Mouse (Mus musculus): ENCODE results near the gene Abcc12. TPM values are rescaled to one million over a fixed set of nuclear protein-coding genes. Genes with fewer than 3 reads are reported as not detected.

Abcc12 gene
- total and polyA plus RNA-seq, 3 experiments, result not detected

- Histone ChIP-seq H3K27me3 (ENCODE audit: control insufficient read depth in 1 of 2, insufficient read depth in 2 of 2, low read length in 2 of 2) (no peaks in the 10 kb centered on the region), H3K27ac (ENCODE audit: control insufficient read depth, low read depth, low read length) (peak within 1 kb of the TSS; percentile 88), H3K79me2 (ENCODE audit: control insufficient read depth, insufficient read depth, low read length, poor library complexity) (peaks cover 20% of the 10 kb centered on the region), H3K4me3 (ENCODE audit: control insufficient read depth in 1 of 2, insufficient read depth in 1 of 2, low read depth in 2 of 2, low read length in 2 of 2) (peak within 1 kb of the TSS; percentile 89 to 98), H3K9ac (ENCODE audit: control insufficient read depth, low read depth, low read length, poor library complexity, severe bottlenecking) (peak within 1 kb of the TSS; percentile 84), H3K36me3 (ENCODE audit: control insufficient read depth in 1 of 2, insufficient read depth in 2 of 2, low read length in 2 of 2) (peaks cover 0 to 16% of the 10 kb centered on the region in 2 experiments; a peak in 2 of 4 replicates), H3K4me1 (ENCODE audit: control insufficient read depth in 1 of 2, insufficient read depth in 2 of 2, low read length in 2 of 2) (peaks cover 3 to 7% of the 10 kb centered on the region in 2 experiments), H3K9me3 (replicated peaks; ENCODE audit: insufficient read depth, low read length) (no peaks in the 10 kb centered on the region)
- TF ChIP-seq ELF1 (IDR thresholded peaks at IDR 0.05; ENCODE audit: low read depth, low read length) (peak; percentile 96), SIN3A (IDR thresholded peaks at IDR 0.05; ENCODE audit: low read length) (peak; percentile 62), GATA1 (IDR thresholded peaks at IDR 0.05; ENCODE audit: low read depth, low read length) (peak; percentile 78), NELFE (IDR thresholded peaks at IDR 0.05; ENCODE audit: low read depth, low read length) (peak; percentile 77), HCFC1 (IDR thresholded peaks at IDR 0.05; ENCODE audit: low read depth, low read length) (peak; percentile 81), EP300 (IDR thresholded peaks at IDR 0.05; ENCODE audit: low read depth in 1 of 2, low read length in 2 of 2) (0 out of 4 replicates have a peak, but pooled peaks of 1 of the 2 experiments have one; percentile 15), POLR2A (IDR thresholded peaks at IDR 0.05; ENCODE audit: control insufficient read depth in 1 of 2, insufficient read depth in 1 of 2, low read depth in 1 of 2, low read length in 2 of 2, poor library complexity in 1 of 2) (peak; percentile 71 to 79), USF1 (IDR thresholded peaks at IDR 0.05; ENCODE audit: low read depth, low read length) (peak; percentile 66), MEF2A (IDR thresholded peaks at IDR 0.05; ENCODE audit: extremely low read depth, insufficient replicate concordance, low read depth, low read length, poor library complexity, severe bottlenecking) (no peak), TAL1 (IDR thresholded peaks at IDR 0.05; ENCODE audit: low read length) (no peak), MAZ (IDR thresholded peaks at IDR 0.05; ENCODE audit: low read depth, low read length) (peak; percentile 85; the same call in 1 of the 2 replicates), ETS1 (IDR thresholded peaks at IDR 0.05; ENCODE audit: low read depth, low read length) (peak; percentile 72), USF2 (IDR thresholded peaks at IDR 0.05; ENCODE audit: borderline replicate concordance in 1 of 2, insufficient read depth in 1 of 2, low read depth in 1 of 2, low read length in 2 of 2) (no peak), MYC (IDR thresholded peaks at IDR 0.05; ENCODE audit: low read depth, low read length) (0 out of 2 replicates have a peak, but pooled peaks have one; percentile 28), TCF12 (IDR thresholded peaks at IDR 0.05; ENCODE audit: low read depth, low read length) (peak; percentile 5; the same call in 1 of the 2 replicates), POLR2AphosphoS2 (IDR thresholded peaks at IDR 0.05; ENCODE audit: low read length) (peak; percentile 54; the same call in 1 of the 2 replicates), GABPA (IDR thresholded peaks at IDR 0.05; ENCODE audit: low read depth, low read length) (no peak), MXI1 (IDR thresholded peaks at IDR 0.05; ENCODE audit: low read depth, low read length) (peak; percentile 67; the same call in 1 of the 2 replicates), MAX (IDR thresholded peaks at IDR 0.05; ENCODE audit: low read length) (peak; percentile 75)
- peak; percentile 98 for DNase-seq (ENCODE audit: low read depth, low spot score)
Measured at GRCm38 (mm10) chr8:86623911-86624731, 43.6 kb upstream of the Abcc12 start, which contains the start of gene Lonp2. Lonp2 (plus strand) TSS chr8:86624043.

Data from MEL (cell line).